Mouse (Mus musculus): ENCODE measurements at regions not wholly inside any gene's neighbourhood (a gene's known extent, or its start where the extent isn't known, plus 50 kb on each side); places are given as distances from the start of the nearest gene placed in this dataset.
"Not testable (repeated sequence)": the region's sequence is repeated elsewhere in the genome, so short reads cannot be mapped to it uniquely, and the experiment has no call there.

- DNase-seq (ENCODE audit: low spot score): not testable (repeated sequence)
Observed at GRCm38 (mm10) chr5:76081379-76081778, 58.7 kb upstream of the Srd5a3 start.

GRCm38 (mm10) chr5:76080429-76080828 is 59.6 kb upstream of the Srd5a3 start:
- DNase-seq (ENCODE audit: low spot score): no peak

GRCm38 (mm10) chr5:76079204-76080025 is 60.7 kb upstream of the Srd5a3 start:
- peak; percentile 4 for DNase-seq (ENCODE audit: low spot score)

GRCm38 (mm10) chr5:76078485-76078884 is 61.6 kb upstream of the Srd5a3 start:
- DNase-seq (ENCODE audit: low spot score): no peak

- DNase-seq (ENCODE audit: low spot score): no peak
Observed at GRCm38 (mm10) chr5:76076283-76076682, 63.8 kb upstream of the Srd5a3 start.

- DNase-seq (ENCODE audit: low spot score): no peak
Observed at GRCm38 (mm10) chr5:76075401-76075800, 64.7 kb upstream of the Srd5a3 start.

- DNase-seq (ENCODE audit: low spot score): no peak
Observed at GRCm38 (mm10) chr5:76067881-76068280, 72.2 kb upstream of the Srd5a3 start.

GRCm38 (mm10) chr5:76067231-76067630 is 72.8 kb upstream of the Srd5a3 start:
- DNase-seq (ENCODE audit: low spot score): no peak

GRCm38 (mm10) chr5:76065789-76066188 is 74.3 kb upstream of the Srd5a3 start:
- DNase-seq (ENCODE audit: low spot score): no peak

GRCm38 (mm10) chr5:76065227-76065626 is 74.8 kb upstream of the Srd5a3 start:
- DNase-seq (ENCODE audit: low spot score): no peak

GRCm38 (mm10) chr5:76064686-76065085 is 75.4 kb upstream of the Srd5a3 start:
- DNase-seq (ENCODE audit: low spot score): no peak

- DNase-seq (ENCODE audit: low spot score): no peak
Observed at GRCm38 (mm10) chr5:76063473-76063872, 76.6 kb upstream of the Srd5a3 start.

- DNase-seq (ENCODE audit: low spot score): no peak
Observed at GRCm38 (mm10) chr5:76058011-76058410, 79.8 kb upstream of the Kdr start.

- no peak for DNase-seq (ENCODE audit: low spot score)
Observed at GRCm38 (mm10) chr5:76055849-76056248, 77.6 kb upstream of the Kdr start.

- DNase-seq (ENCODE audit: low spot score): no peak
Observed at GRCm38 (mm10) chr5:76052782-76053181, 74.5 kb upstream of the Kdr start.

GRCm38 (mm10) chr5:76051658-76052057 is 73.4 kb upstream of the Kdr start:
- no peak for DNase-seq (ENCODE audit: low spot score)

GRCm38 (mm10) chr5:76048103-76048874 is 70.0 kb upstream of the Kdr start:
- DNase-seq (ENCODE audit: low spot score): no peak

- DNase-seq (ENCODE audit: low spot score): no peak
Observed at GRCm38 (mm10) chr5:76043521-76044510, 65.6 kb upstream of the Kdr start.

GRCm38 (mm10) chr5:76040454-76041203 is 62.4 kb upstream of the Kdr start:
- DNase-seq (ENCODE audit: low spot score): no peak

GRCm38 (mm10) chr5:76028729-76029128 is 50.5 kb upstream of the Kdr start:
- DNase-seq (ENCODE audit: low spot score): no peak

Measured in ovary, adult 18-20 months (tissue).